Mouse (Mus musculus) stomach, adult 2 months (tissue): Measurements from ENCODE around the gene Pitx2. TPM values are rescaled to one million over a fixed set of nuclear protein-coding genes. Genes with fewer than 3 reads are reported as not detected.

Experiments used
- polyA plus RNA-seq: library from polyadenylated mRNA; depleted of rRNA; stranded (reverse); fragments of >200 nt; gene quantifications from 2 replicates; pipeline ENCODE4 v1.2.3, GENCODE M21; 2012; rRNA removed

Gene Pitx2
- 2.8 and 4.6 TPM in 2 replicates for polyA plus RNA-seq

GRCm38 (mm10) chr3:129199609-129200500, at the start of gene Pitx2:
Gene Pitx2 (plus strand): TSS chr3:129199878.

Other genes with a start within 250 kb of the Pitx2 start
- gene Enpep, start 132.8 kb downstream of the Pitx2 start, polyA plus RNA-seq: 0.46 and 0.49 TPM in 2 replicates